Mouse (Mus musculus) cerebellum, postnatal 10 days (tissue): ENCODE data around the gene Cdc42ep5.

Experiments used
- DNase-seq, 2 experiments: peaks; one replicate each; pipeline ENCODE4 v3.0.0; 2021; ENCODE audit warnings: mixed read lengths in 2 of 2

Cdc42ep5 gene

DNA sequence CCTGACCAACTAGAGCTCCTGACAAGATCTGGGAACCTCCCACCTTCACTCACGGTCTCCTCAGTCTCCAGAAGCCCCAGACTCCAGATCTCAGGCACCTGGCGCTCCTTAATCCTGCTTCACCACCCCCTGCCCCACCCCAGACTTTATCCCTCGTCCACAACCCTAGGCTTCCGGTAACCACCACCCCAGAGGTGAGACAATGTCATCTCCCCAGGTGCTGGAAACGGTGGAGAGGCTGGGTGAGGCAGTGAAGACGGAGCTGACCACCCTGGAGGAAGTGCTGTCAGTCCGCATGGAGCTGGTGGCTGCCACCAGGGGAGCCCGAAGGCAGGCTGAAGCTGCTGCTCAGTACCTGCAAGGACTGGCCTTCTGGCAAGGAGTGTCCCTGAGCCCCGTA is 39.4 kb downstream of the Cdc42ep5 start:
- DNase-seq, result peak; percentile 26 to 28

- no peak for DNase-seq
Measured at GRCm38 (mm10) chr7:4124856-4125255, 39.8 kb downstream of the Cdc42ep5 start.

DNA sequence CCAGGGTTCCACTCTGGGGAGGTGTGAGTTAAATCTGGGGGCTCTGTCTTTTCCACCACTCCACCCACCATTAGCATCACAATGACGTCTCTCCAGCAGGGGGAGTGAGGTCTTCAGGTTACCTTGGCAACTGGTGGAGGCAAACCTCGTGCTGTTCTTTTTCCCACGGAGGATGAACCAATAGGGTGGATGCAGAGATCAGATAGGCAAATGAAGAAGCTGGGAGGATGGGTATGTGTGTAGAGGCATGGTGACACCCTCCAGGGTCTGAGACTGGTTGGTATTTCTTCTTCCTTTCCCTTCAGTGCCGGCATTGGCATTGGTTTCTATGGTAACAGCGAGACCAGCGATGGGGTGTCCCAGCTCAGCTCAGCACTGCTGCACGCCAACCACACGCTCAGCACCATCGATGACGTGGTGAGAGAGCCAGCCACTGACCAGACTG is 40.3 kb downstream of the Cdc42ep5 start:
- DNase-seq, result peak; percentile 89 to 91

DNA sequence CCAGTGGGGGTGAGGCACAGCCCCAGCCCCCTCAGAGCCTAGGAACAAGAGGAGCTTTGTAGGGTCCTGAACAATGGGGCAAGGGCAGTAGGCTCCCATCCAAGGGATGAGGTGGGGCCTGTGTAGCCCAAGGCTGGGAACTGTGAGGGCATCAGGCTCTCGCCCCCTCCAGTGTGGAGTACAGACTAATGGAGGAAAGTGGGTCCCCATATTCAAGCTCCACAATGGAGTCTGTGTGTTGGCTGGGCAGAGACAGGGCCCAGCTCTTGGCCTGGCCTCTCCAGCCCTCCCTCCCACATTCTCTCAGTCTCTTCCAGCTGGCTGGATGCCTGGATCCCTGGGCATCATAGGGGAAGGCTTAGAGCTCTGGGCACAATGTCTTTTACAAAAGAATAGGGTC is 40.9 kb downstream of the Cdc42ep5 start:
- peak; percentile 91 to 94 for DNase-seq

- no peak for DNase-seq
Measured at GRCm38 (mm10) chr7:4122783-4123182, 41.9 kb downstream of the Cdc42ep5 start.

- DNase-seq, result no peak
Measured at GRCm38 (mm10) chr7:4122076-4122768, 42.4 kb downstream of the Cdc42ep5 start.

DNA sequence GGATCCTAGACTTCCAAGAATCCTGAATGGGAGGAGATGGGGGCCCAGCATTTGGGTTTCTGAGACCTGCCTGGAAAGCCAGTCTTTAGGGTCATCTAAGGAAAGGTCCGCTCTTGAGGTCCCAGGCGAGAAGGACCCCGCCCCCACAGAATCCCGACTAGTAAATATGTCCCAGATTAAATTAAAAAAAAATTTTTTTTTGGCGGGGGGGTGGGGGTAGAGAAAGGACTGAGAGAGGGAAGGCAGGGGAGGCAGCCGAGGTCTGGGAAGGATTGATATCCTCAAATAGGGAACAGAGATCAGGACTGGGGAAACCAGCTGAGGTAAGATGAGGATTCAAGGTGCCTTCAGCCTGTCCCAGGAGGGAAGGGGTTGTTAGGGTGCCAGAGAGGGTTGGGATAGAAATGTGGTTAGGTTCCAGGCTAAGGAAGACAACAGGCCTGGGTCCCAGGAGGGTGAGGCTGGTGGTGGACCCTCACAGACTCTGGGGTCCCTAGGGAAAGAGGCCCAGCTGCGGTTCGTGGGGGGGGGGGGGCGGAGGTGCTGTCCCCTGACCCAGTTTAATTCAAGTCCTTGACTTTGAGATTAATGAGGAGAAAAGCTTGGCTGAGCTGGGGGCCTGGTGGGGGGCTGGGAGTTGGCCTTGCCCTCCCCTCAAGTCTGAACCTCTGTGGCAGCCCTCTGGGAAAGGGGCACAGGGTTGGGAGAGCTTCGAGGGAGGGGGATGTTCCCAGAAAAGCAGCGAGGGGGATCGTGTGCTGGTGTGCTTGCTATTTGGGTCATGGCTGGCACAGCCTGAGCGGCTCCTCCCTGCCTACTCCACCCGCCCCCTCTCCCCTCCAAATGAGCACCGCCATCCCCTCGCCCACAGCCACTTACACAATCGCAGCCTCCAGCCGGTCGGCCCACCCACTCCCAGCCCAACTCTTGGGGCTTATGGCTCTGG is 44.4 kb downstream of the Cdc42ep5 start:
- peak; percentile 48 to 55 for DNase-seq

DNA sequence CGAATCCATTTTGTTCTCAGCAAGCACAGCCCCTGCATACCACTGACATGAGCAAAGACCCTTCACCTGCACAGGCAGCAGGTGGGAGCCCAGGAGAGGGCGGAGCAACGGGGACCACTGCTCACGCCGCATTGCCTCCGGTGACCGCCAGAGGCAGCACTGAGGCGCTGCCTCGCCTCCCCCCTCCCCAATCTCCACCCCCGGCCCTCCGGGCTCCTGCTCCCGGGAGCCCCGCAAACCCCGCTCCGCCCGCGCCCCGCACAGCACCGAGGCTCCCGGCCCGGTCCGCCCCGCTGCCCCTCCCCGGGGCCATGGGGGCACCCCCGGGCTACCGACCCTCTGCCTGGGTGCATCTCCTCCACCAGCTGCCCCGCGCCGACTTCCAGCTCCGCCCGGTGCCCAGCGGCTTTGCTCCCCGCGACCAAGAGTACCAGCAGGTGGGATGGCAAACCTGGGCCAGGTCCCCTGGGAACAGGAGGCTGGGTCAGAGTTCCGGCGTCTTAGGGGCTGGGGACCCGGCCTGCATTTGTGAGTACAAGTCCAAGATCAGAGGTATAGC is 45.2 kb downstream of the Cdc42ep5 start, which contains the start of gene Ttyh1:
Gene Ttyh1 (plus strand): TSS at position 65 of the 559 bp plus-strand sequence.
- peak; percentile 85 to 86 for DNase-seq

- DNase-seq, result peak; percentile 55 to 59
Measured at GRCm38 (mm10) chr7:4117050-4117814, 47.4 kb downstream of the Cdc42ep5 start.

DNA sequence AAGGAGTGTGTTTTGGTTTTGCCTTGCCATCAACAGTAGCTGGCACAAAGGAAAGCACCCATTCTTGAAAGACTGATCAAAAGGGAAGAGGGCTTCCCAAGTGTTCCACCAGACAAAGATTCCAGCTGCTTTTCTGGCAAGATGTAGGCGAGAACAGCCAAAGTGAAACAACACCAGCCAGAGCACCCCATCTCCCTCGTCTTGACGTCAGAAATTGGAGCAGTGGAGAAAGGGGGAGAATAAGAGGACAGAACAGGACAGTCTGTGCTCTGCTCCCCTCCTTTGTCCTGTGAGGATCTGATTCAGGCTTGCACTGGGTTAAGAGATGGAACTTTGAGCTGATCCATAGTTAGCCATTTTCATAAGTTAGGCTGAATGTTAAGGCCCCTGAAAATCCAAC is 52.9 kb downstream of the Cdc42ep5 start:
- no peak for DNase-seq

GRCm38 (mm10) chr7:4103411-4103810 is 61.2 kb downstream of the Cdc42ep5 start:
- DNase-seq, result peak; percentile 60 to 83
